Mouse (Mus musculus) heart, adult 9 months (tissue): Measurements from ENCODE around the gene D630003M21Rik.

Source experiments
- DNase-seq, 2 experiments: peaks; one replicate each; pipeline ENCODE4 v3.0.0; 2022; ENCODE audit warnings: low spot score in 2 of 2

The D630003M21Rik gene

GRCm38 (mm10) chr2:158166628-158167027 is 62.4 kb downstream of the D630003M21Rik start:
- peak; percentile 53 to 71 for DNase-seq

GRCm38 (mm10) chr2:158165776-158166175 is 63.2 kb downstream of the D630003M21Rik start:
- DNase-seq, result no peak

- DNase-seq, result no peak
Observed at GRCm38 (mm10) chr2:158163034-158163433, 66.0 kb downstream of the D630003M21Rik start.

- no peak for DNase-seq
Observed at GRCm38 (mm10) chr2:158161761-158162160, 67.3 kb downstream of the D630003M21Rik start.

GRCm38 (mm10) chr2:158159376-158160235 is 69.4 kb downstream of the D630003M21Rik start:
- peak; percentile 67 to 77 for DNase-seq

GRCm38 (mm10) chr2:158157654-158158053 is 71.4 kb downstream of the D630003M21Rik start:
- no peak for DNase-seq

GRCm38 (mm10) chr2:158156487-158156886 is 72.5 kb downstream of the D630003M21Rik start:
- DNase-seq, result no peak

GRCm38 (mm10) chr2:158155615-158156014 is 73.4 kb downstream of the D630003M21Rik start:
- no peak for DNase-seq

- no peak for DNase-seq
Observed at GRCm38 (mm10) chr2:158155101-158155500, 73.9 kb downstream of the D630003M21Rik start.

- no peak for DNase-seq
Observed at GRCm38 (mm10) chr2:158154641-158155040, 74.4 kb downstream of the D630003M21Rik start.

- DNase-seq, result no peak
Observed at GRCm38 (mm10) chr2:158153728-158154343, 75.2 kb downstream of the D630003M21Rik start.

- DNase-seq, result no peak
Observed at GRCm38 (mm10) chr2:158152685-158153309, 76.2 kb downstream of the D630003M21Rik start.

- no peak for DNase-seq
Observed at GRCm38 (mm10) chr2:158151077-158151476, 77.9 kb downstream of the D630003M21Rik start.

GRCm38 (mm10) chr2:158146971-158147370 is 82.1 kb downstream of the D630003M21Rik start:
- DNase-seq, result no peak

GRCm38 (mm10) chr2:158146223-158146622 is 82.8 kb downstream of the D630003M21Rik start, which contains the start of gene Tgm2:
Tgm2 (minus strand) TSS chr2:158146436.
- peak; percentile 86 to 93 for DNase-seq

GRCm38 (mm10) chr2:158145528-158146065 is 83.4 kb downstream of the D630003M21Rik start:
- no peak for DNase-seq

GRCm38 (mm10) chr2:158144750-158145527 is 84.1 kb downstream of the D630003M21Rik start:
- no peak for DNase-seq

GRCm38 (mm10) chr2:158144263-158144662 is 84.8 kb downstream of the D630003M21Rik start:
- DNase-seq, result no peak

GRCm38 (mm10) chr2:158143816-158144215 is 85.2 kb downstream of the D630003M21Rik start:
- no peak for DNase-seq

- no peak for DNase-seq
Observed at GRCm38 (mm10) chr2:158142981-158143380, 86.0 kb downstream of the D630003M21Rik start.
